Mouse (Mus musculus) granulocyte monocyte progenitor cell, adult 5-6 weeks (primary cell): ENCODE measurements around the gene Bicd2. TPM values are rescaled to one million over a fixed set of nuclear protein-coding genes. Genes with fewer than 3 reads are reported as not detected.

Experiments
- total RNA-seq, 2 experiments: library from RNA; stranded (forward) in 1 of 2; stranded (reverse) in 1 of 2; fragments of 200-712, 200-1000 nt in 1 of 2; fragments of >200 nt in 1 of 2; fragmentation: Nextera tagmentation in 1 of 2; gene quantifications; 2 replicates each; pipeline ENCODE4 v1.2.3; 2014 to 2017

Bicd2 gene
- total RNA-seq, 2 experiments from 2014 or later = 13.9 to 22.8 TPM

Other genes starting within 250 kb of the Bicd2 start
- not detected in 2 replicates for gene Wnk2, start 193.6 kb upstream of the Bicd2 start, total RNA-seq (2014; fragmentation: Nextera tagmentation)
- gene Wnk2, start 193.6 kb upstream of the Bicd2 start, total RNA-seq (2017) = not detected in 2 replicates
- 52.5 and 96.9 TPM in 2 replicates for gene Ninj1, start 154.1 kb upstream of the Bicd2 start, total RNA-seq (2014; fragmentation: Nextera tagmentation)
- gene Ninj1, start 154.1 kb upstream of the Bicd2 start, total RNA-seq (2017) = 44.6 and 48.6 TPM in 2 replicates
- gene Card19, start 125.5 kb upstream of the Bicd2 start, total RNA-seq (2014; fragmentation: Nextera tagmentation) = 24.3 and 26.4 TPM in 2 replicates
- 22.3 and 22.4 TPM in 2 replicates for gene Card19, start 125.5 kb upstream of the Bicd2 start, total RNA-seq (2017)
- gene Susd3, start 92.9 kb upstream of the Bicd2 start, total RNA-seq (2014; fragmentation: Nextera tagmentation) = 6.8 and 9.0 TPM in 2 replicates
- gene Susd3, start 92.9 kb upstream of the Bicd2 start, total RNA-seq (2017) = 3.0 and 5.7 TPM in 2 replicates
- 6.6 and 7.0 TPM in 2 replicates for gene Fgd3, start 21.3 kb upstream of the Bicd2 start, total RNA-seq (2014; fragmentation: Nextera tagmentation)
- gene Fgd3, start 21.3 kb upstream of the Bicd2 start, total RNA-seq (2017) = 6.2 and 8.9 TPM in 2 replicates
- 6.3 and 6.5 TPM in 2 replicates for gene Ippk, start 79.7 kb downstream of the Bicd2 start, total RNA-seq (2014; fragmentation: Nextera tagmentation)
- 13.8 and 19.4 TPM in 2 replicates for gene Ippk, start 79.7 kb downstream of the Bicd2 start, total RNA-seq (2017)
- gene Tes3-ps, start 151.7 kb downstream of the Bicd2 start, total RNA-seq (2014; fragmentation: Nextera tagmentation) = 0.28 and 1.0 TPM in 2 replicates
- gene Tes3-ps, start 151.7 kb downstream of the Bicd2 start, total RNA-seq (2017) = 3.1 and 5.6 TPM in 2 replicates
- gene Ecm2, start 163.2 kb downstream of the Bicd2 start, total RNA-seq (2014; fragmentation: Nextera tagmentation) = 0.17 TPM in 1 of 2 replicates, not detected in the other
- 0.26 TPM in 1 of 2 replicates, not detected in the other for gene Ecm2, start 163.2 kb downstream of the Bicd2 start, total RNA-seq (2017)
- not detected in 2 replicates for gene Aspn, start 202.9 kb downstream of the Bicd2 start, total RNA-seq (2014; fragmentation: Nextera tagmentation)
- not detected in 2 replicates for gene Aspn, start 202.9 kb downstream of the Bicd2 start, total RNA-seq (2017)
- not detected in 2 replicates for gene Omd, start 240.9 kb downstream of the Bicd2 start, total RNA-seq (2014; fragmentation: Nextera tagmentation)
- gene Omd, start 240.9 kb downstream of the Bicd2 start, total RNA-seq (2017) = not detected in 2 replicates